In the genomic region with DNA sequence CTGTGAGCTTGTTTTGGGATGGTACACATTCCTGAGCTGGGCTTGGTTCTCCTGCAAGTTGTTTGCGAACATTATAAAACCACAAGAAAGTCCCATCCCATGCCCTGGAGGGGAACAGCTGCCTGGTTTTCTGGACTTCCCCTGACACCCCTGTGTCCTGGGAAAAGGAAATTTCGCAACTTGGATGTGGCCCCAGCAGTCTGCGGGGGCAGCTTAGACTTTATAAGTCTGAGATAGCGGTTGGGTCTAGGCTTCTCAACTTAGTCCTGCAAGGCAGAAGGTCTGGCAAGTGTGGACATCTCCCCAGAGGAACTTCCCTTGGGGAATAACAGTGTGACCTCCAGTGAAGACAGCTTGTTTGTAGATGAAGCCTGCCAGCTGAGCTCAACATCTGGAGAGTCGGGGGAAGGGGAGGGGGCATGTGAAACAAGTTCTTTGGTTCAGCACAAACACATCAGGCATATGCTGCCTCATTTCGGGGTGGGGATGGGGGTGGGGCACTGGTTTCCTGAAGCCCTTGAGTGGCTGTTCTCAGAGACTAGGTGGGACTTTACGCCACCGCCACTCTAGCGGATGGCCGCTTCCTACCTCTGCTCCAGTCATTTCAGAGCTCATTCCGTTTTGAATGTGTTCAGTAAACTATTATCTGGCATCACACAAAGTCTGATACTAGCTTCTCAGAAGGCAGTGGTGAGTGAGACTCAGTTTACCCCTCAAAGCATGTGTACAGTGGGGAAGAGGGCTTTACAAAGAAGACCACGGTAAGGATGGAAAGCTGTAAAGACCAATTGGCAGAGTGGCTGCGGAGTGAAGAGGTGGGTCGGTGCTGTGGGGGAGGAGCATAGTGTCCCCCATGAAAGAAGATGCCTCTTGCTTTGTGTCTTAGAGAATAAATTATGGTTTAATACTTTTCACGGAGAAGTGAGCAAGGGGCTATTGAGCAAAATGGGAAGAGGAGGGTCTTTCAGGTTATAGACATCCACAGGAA, we compare ENCODE assay signal across 9 mouse cellular contexts. TPM values are rescaled to one million over a fixed set of nuclear protein-coding genes. Genes with fewer than 3 reads are reported as not detected.
DNase-seq lines count a peak whose midpoint lies in the region; ATAC-seq and TF ChIP-seq lines count a peak whose summit lies in the region.
"Had no signal": no experiment of that assay in that cellular context is flagged by ENCODE, and none has a peak within 500 bp of the region (broad histone marks: within the 10 kb centered on the region; RNA-seq: fewer than 3 reads in every experiment).

No protein-coding gene starts in this region.

- TF ChIP-seq CTCF in Patski (IDR thresholded peaks at IDR 0.05) = no peak
- no peak for TF ChIP-seq CTCF in midbrain, postnatal 0 days (IDR thresholded peaks at IDR 0.05)

- H3K4me3 ChIP-seq in heart, embryonic 12.5 days = peak overlapping the region; percentile 25
- H3K4me3 ChIP-seq in midbrain, postnatal 0 days (ENCODE audit: low read depth, low read length) = no peak overlapping the region

- peak; percentile 89 for DNase-seq in Patski (ENCODE audit: low read depth, low spot score)
- peak; percentile 81 for DNase-seq in kidney, postnatal 14 days
- DNase-seq in lung, postnatal 4 days = peak; percentile 52 to 78
- DNase-seq in thymus, postnatal 36 days = peak; percentile 22 to 38
- no peak for DNase-seq in midbrain, postnatal 0 days (ENCODE audit: low spot score)
- DNase-seq in left cerebral cortex, postnatal 14 days (ENCODE audit: low spot score in 2 of 2) = no peak

- no peaks in the 10 kb centered on the region for H3K36me3 ChIP-seq in heart, embryonic 12.5 days
- H3K36me3 ChIP-seq in midbrain, postnatal 0 days (ENCODE audit: insufficient read depth, low read length) = no peaks in the 10 kb centered on the region

- no peak overlapping the region for H3K27ac ChIP-seq in heart, embryonic 12.5 days (ENCODE audit: poor library complexity, severe bottlenecking)
- no peak overlapping the region for H3K27ac ChIP-seq in midbrain, postnatal 0 days (ENCODE audit: low read depth, low read length)
- H3K27ac ChIP-seq: macrophage had no signal

- POLR2A ChIA-PET in Patski (lab: Charles Lee) = interaction anchor here (0.5 kb wide), 1 partner anchor 93 kb away, joined by 4 read pairs; no protein-coding TSS in a partner anchor

- in situ Hi-C loops in Patski (cut with MboI; ENCODE audit: low pct_unique_long_range_greater_than_20kb) = no loop called here

- 0 out of 2 replicates have a peak, but pooled peaks cover 4% of the 10 kb centered on the region for H3K9me3 ChIP-seq in heart, embryonic 12.5 days (replicated peaks)
- no peaks in the 10 kb centered on the region for H3K9me3 ChIP-seq in midbrain, postnatal 0 days (ENCODE audit: low read length)

- CTCF ChIA-PET in Patski (lab: Charles Lee) = interaction anchor here (1.3 to 1.6 kb wide), 2 partner anchors 10 to 102 kb away, joined by 5 read pairs; no protein-coding TSS in a partner anchor

- 35% methylated on average over 15 of the region's 15 CpGs for WGBS in heart, embryonic 12.5 days
- 61% methylated on average over 15 of the region's 15 CpGs for WGBS in midbrain, postnatal 0 days

- intact Hi-C loops in left cerebral cortex, postnatal 14 days (cut with DNase I) = no loop called here

- H3K4me1 ChIP-seq in heart, embryonic 12.5 days (replicated peaks) = peaks cover 20% of the 10 kb centered on the region
- H3K4me1 ChIP-seq in midbrain, postnatal 0 days (ENCODE audit: insufficient read depth, low read length) = no peaks in the 10 kb centered on the region

- ATAC-seq in Patski = peak; percentile 55
- peak; percentile 69 for ATAC-seq in common myeloid progenitor, adult 5-6 weeks (replicated peaks; ENCODE audit: low read depth, poor library complexity, severe bottlenecking)
- ATAC-seq in heart, embryonic 12.5 days (ENCODE audit: insufficient number of reproducible peaks, low FRiP score) = peak; percentile 63; the same call in 1 of the 2 replicates
- ATAC-seq in midbrain, postnatal 0 days (ENCODE audit: low FRiP score) = no peak

- peak overlapping the region; percentile 58 for H3K4me2 ChIP-seq in heart, embryonic 12.5 days
- H3K4me2 ChIP-seq in midbrain, postnatal 0 days (ENCODE audit: low read depth, low read length, poor library complexity, severe bottlenecking) = no peak overlapping the region

- H3K27me3 ChIP-seq in Patski = no peaks in the 10 kb centered on the region
- H3K27me3 ChIP-seq in heart, embryonic 12.5 days (replicated peaks) = no peaks in the 10 kb centered on the region
- H3K27me3 ChIP-seq in midbrain, postnatal 0 days (ENCODE audit: insufficient read depth, low read length) = no peaks in the 10 kb centered on the region

- H3K9ac ChIP-seq in heart, embryonic 12.5 days = peak overlapping the region; percentile 18; the same call in 1 of the 2 replicates
- H3K9ac ChIP-seq in midbrain, postnatal 0 days (replicated peaks; ENCODE audit: low read length, poor library complexity, severe bottlenecking) = no peak overlapping the region

RNA-seq across cellular contexts. Expression of a gene that starts 59.7 kb away (rescaled TPM):
- polyA plus RNA-seq in Patski (2021) = 435 TPM
- total RNA-seq in common myeloid progenitor, adult 5-6 weeks (2017) = 875 and 880 TPM in 2 replicates
- polyA plus RNA-seq in heart, embryonic 12.5 days (2016; fragmentation: Nextera tagmentation; extraction: Ambion mirVana) = 439 and 445 TPM in 2 replicates
- total RNA-seq in midbrain, postnatal 0 days (2014; rRNA removed) = 252 and 341 TPM in 2 replicates
- 422 and 475 TPM in 2 replicates for polyA plus RNA-seq in midbrain, postnatal 0 days (2015; fragmentation: Nextera tagmentation; extraction: Ambion mirVana)
- total RNA-seq in left cerebral cortex, postnatal 14 days (2021) = 100 to 1,000 TPM; 314 to 326 TPM

Comparison
In these comparisons a context has a peak if more than half of its experiments do, and no peak if none do; other contexts are left out.
1. DNase-seq: peak in Patski (single experiment), kidney, postnatal 14 days (single experiment), lung, postnatal 4 days (2 of 2) and thymus, postnatal 36 days (2 of 2); none in midbrain, postnatal 0 days (single experiment) and left cerebral cortex, postnatal 14 days (0 of 2).